Mouse (Mus musculus) embryo, embryonic 11 days (tissue): ENCODE measurements at regions not wholly inside any gene's neighbourhood (a gene's known extent, or its start where the extent isn't known, plus 50 kb on each side); places are given as distances from the start of the nearest gene placed in this dataset.
A peak's percentile ranks its signal among the peaks of the same experiment; 100 is the strongest.

ENCODE experiments used
- DNase-seq: peaks from one replicate; pipeline ENCODE4 v3.0.0-alpha.2; 2015

DNA sequence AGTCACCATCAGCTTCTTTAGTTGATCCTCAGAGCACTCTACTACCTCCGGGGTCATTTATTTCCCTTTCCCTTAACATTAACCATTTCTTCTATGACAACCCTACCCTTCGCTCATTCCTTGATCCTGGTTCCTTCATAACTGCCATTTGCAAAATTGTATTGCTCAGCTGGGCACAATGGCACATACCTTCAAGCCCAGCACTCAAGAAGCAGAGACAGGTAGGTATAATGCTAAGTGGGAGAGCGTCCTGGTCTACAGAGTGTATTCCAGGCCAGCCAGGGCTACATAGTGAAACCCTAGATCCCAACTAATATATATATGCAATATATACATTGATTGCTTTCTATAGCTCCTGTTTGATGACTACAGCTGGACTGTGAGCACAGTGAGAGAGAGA lies 189.5 kb upstream of the Klf3 start:
- DNase-seq = no peak

DNA sequence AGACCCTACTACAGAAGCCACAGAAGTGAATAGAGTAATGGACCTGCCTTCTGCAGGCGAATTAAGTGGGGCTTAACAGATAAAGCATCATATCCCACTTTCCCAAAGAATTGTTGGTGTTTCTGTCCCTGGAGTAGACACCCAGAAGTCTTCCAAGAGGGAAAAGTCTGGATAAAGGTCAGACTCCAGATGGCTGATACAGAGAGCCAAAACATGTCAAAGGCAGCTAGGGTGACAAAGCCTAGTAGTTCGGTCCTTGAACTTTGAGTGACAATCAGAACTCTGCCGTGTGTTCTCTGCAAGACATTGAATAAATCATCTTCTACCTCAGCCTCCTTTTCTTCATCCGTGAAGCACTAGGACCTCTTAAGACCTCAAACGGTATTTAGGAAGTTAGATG lies 185.1 kb upstream of the Klf3 start:
- no peak for DNase-seq

DNA sequence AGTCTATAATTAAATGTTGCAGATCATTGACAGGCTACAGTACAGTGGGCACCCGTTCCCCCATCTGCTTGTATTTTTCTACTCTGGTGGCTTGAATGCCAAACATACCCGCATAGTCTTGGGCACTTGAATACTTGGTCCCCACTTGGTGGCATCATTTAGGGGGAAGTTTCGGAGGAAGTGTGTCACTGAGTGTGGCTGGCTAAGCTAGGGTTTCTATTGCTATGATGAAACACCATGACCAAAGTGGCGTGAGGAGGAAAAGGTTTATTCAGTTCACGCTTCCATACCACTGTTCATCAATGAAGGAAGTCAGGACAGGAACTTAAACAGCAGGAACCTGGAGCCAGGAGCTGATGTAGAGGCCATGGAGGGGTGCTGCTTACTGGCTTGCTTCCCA lies 183.4 kb upstream of the Klf3 start:
- no peak for DNase-seq

DNA sequence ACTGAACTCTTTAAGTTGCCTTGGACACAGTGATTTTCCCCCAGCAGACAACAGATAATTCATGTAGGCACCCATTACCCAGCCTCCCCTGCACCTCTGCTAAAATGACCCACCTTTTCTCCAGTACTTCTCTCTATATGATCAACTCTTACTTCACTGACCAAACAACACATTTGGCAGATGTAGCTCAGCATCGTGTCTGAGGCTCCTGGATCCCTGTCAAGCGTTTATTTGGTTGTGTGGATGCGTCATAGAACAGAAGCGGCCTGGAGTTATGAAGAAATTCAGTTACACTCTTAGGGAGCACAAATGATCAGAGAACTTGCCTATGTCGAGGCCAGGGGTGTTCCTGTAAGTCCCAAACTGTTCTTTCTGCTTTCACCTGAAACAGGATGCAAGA lies 182.5 kb upstream of the Klf3 start:
- no peak for DNase-seq

DNA sequence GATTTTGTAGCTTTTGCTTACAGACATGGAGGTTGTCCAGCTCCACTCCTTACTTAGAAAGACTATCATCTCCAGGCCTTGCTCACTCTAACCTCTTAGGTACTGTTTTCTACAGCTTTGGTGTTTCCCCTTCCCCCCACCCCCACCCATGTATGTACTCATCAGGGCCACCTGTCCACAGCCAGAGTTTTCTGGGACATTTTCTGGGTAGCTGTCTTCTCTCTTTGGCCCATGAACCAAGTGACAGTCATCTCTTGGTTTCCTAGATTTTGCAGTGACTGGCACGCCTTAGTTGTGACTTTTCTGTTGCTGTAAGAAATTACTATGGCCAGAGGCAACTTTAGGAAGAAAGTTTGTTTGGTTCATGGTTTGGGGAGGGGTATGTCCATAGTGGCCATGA lies 181.8 kb upstream of the Klf3 start:
- DNase-seq = no peak

DNA sequence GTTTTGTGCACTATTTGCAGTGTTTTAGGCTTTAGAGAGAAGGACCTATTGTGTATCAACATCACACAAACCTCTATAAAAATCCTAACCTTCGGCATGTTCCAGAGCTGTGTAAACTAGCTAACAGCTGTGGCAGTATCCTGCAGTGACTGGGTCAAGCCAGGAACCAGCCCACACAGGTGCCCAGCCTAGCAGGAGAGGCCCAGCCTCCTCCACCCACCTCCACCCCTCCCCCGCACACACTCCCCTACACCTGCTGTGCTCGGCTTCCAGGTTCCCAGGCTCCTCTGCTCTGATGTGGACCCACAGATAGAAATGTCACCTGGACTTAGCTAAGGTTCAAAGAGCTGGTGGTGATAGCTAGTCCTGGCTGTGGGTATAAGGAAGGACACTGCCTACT lies 179.5 kb upstream of the Klf3 start:
- DNase-seq = no peak

DNA sequence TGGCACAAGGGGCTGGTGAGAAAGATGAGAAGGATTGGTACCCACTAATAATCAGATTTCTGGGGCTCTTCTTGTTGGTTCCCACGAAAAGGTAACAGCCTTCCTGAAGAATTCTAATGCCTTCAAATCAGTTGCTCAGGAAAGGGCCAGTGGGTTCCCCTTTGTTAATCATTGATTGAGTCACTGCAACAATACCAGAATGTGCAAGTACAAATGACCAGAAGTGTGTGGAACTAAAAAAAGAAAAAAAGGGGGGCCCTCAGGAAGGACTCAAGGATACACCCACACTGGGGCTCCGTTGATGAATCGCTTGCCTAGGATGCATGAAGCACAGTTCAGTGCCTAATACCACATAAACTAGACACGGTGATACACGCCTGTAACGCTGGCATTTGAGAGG lies 179.0 kb upstream of the Klf3 start:
- DNase-seq = no peak

DNA sequence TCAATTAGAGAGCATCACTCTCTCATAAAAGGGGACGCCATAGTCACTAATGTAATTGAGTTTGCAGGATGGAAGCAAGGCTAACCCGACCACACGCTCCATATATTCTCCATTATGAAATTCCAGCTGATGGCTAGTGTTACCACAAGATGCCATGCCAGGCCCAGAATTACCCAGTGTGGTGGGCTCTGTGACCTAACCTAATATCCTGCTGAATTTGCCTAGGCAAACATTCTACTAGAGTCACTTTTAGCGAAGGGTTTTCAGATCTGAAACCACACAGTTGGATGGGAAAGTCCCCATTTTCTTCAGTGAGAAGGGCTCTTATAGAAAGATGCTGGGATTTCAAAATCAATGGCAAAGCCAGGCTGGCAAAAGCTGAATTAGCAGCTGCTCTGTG lies 177.8 kb upstream of the Klf3 start:
- DNase-seq = no peak

DNA sequence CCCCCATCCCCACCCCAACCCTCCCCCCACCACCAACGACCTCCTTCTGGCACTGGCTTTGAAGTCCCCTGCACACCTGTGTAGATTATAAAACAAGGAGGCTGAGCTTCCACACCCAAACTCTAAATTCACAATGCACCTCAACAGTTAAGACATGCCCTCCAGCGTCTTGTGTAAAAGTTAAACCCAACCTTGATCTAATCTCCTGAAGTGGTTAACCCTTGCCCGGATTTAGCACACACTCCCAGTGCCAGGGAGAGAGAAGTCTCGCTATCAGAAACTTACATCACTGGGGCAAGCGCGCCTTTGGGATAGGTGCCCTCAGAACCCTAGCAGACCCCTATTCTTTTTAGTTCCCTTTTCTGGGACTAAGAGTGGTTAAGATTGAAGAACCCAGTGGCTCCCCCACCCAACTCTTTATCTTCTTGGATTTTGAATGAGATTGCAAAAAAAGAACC lies 177.3 kb upstream of the Klf3 start:
- DNase-seq = no peak

DNA sequence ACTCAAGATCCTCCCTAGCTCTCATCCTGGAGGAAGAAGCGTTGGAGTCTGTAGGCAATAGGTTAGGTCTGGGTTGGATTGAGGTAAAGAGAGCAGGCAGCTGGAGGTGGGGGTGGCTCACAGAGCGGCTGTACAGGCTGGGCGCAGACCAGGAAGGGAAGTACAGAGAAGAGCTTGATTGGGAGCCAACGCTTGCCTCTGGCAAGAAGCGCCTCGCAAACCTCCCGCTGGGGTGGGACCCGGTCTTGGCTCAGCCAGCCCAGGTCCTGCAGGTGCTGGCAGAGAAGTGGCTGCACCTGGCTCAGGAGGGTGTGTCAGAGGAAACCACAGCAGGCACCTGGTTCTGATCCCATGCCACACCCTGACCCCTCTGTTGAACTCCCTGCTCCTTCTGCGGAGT lies 176.8 kb upstream of the Klf3 start:
- DNase-seq = no peak

DNA sequence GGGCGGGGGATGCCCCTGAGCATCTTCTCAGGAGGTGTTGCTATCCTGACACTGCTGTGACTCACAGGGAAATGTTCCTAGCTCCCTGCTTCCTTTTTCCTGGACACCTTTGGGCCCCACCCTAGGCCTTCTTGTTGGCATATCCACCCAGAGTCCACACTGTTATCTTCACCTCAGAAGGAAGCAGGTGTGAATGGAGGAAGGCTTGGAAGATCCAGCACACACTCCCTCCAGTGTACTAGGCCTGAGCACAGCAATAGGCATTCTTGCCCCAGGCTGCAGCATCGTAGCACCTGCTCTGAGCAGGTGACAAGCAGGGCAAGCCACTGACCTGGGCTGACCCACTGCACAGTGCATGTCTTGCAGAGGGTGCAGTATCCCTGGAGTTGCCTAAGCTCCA lies 172.6 kb upstream of the Klf3 start:
- DNase-seq = no peak

DNA sequence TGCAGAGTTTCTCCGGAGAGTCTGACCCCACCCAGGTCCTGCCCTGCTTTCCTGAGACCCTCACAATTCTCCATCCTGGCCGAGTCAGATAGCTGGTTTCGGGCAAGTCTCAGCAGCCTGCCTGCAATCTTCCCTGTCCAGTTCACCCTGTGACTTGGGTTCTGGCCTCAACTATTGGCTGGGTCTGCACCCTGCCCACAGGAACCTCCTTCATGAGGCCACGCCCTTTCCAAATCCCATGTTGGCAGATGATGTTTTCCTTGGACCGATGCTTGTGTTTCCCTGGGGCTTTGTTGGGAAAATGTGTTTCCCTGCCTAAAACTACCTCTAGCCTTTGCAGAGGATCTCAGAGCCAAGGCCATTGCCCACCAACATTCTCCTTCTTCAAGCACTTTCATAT lies 171.0 kb upstream of the Klf3 start:
- no peak for DNase-seq

DNA sequence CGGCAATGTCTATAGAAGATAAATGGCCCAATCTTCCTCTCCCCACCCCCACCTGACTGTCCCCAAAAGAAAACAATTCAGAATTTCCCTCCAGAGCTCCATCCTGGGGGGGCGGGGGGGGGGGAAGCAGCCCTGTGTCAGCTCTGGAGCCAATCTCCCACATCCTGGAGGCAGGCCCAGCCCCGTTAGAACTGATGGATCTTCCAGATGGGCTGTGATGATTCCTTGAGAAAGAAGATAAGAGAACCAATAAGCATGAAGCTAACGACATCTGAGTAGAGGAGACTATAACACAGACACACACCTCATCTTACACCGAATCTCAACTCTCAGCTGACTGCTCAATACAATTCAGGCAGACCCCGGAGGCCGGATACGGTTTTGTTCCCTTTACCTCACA lies 169.2 kb upstream of the Klf3 start:
- no peak for DNase-seq

DNA sequence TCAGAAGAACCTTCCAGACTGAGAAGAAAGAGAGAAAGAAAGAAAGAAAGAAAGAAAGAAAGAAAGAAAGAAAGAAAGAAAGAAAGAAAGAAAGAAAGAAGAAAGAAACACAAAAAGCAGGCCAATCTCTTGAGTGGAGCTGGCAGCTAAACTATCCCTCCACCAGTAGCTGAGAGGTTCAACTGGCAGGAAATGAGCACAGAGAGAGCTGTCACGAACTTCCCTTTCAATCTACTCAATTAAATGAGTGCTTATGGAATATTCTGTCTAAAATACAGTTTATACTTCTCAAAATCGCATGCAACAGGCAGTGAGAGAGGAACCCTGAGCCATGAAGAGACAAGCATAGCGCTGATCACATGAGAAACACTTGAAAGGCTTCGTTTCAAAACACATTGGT lies 168.5 kb upstream of the Klf3 start:
- DNase-seq = no peak

DNA sequence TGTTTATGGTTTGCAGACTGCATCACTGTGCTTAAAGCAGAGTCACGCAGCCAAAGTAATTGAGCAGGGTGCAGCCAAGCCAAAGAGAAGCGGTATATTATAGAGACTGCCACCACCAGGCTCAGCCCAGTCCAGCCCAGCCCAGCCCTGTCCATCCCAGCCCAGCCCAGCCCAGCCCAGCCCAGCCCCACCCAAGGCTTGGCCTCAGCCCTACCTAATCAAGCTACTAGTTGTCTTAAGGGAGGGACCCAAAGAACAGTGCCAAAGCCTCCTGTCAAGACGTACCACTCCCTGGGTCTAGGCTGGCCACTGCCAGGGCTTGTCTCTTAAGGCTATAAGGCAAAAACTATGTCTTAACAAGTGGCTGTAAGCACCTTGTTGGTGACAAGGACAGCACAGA lies 166.9 kb upstream of the Klf3 start:
- no peak for DNase-seq

DNA sequence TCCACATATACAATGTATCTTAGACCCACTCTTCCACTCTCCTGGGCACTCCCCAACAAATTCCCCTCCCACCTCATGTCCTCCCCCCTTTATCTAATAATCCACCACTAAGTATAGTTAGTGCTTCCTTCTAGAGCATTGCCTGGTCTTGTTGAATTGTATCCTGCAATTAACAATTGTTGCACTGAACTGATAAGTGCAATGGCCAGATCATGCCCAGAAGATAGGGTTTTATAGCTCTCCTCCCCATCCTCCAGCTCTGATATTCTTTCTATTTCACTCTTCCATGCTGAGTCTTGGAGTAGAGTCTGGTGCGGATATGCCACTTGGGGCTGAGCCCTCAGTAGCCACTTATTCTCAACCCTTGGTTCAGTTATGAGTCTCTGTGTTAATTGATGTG lies 159.6 kb upstream of the Klf3 start:
- DNase-seq = no peak

DNA sequence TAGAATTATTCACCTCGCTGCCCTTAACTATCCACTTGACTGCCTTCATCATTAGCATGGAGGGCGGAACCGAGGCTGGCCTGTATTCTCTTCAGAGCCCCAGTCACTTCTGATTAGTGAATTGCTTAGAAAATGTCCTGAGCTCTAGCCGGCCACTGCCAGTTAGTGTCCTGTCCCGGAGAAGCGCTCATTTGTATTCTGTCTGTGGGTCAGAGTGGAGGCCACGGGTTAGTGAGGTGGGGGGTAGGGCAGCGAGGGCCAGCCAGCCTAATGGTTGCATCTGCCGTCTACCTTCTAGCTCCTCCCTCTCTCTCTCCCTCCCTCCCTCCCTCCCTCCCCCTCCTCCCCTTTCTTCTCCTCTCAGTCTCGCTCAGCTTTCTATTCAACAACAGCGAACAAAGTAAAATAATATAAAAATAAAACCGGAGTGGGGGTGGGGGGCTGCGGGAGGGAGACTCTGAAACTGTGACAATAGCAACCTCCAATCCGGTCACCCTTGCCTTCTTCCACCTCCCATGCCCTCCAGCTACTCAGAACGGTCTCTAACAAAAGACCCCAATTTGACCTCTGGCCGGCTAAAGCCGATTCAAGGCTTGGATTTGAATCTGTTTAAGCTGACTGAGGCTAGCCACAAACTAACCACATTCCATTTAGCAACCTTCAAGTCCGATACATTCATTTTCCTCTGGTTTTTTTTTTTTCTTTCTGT lies 155.6 kb upstream of the Klf3 start:
- peak; percentile 87 for DNase-seq

DNA sequence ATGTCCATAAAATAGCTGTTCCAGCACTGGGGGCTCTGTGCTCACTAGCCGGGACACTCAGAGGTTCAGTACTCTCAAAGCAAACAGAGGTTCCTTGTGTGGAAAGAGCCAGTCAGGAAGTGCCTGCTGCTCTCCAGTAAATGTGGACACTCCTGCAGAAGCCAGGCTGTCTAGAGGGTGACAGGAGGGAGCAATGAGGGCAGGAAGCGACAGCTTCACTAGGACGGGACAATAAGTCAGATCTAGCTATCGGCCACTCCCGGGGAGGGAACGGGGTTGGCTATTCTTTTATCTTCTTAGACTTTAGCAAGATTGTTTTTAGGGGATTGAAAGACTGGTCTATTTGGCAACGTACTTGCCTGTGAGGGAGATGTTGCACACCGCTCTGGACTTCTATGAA lies 154.7 kb upstream of the Klf3 start:
- DNase-seq = peak; percentile 60

DNA sequence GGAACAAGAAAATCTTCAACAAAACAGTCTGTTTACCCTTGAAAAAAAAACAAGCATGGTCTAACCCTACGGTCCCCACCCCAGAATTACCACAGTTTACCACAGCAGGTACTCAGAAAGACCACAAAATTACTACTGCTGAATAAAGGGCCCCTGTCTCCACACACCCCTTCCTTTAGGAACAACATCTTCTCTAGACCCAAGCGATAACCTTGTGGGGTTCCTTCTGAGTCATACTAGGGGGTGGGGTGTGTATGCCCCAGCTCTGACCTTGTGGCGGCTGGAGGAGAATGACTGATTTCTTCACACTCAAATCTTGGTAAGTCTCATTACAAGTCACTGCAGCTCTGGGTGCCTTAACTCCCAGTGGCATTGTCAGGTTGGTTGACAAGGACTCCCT lies 151.8 kb upstream of the Klf3 start:
- no peak for DNase-seq

DNA sequence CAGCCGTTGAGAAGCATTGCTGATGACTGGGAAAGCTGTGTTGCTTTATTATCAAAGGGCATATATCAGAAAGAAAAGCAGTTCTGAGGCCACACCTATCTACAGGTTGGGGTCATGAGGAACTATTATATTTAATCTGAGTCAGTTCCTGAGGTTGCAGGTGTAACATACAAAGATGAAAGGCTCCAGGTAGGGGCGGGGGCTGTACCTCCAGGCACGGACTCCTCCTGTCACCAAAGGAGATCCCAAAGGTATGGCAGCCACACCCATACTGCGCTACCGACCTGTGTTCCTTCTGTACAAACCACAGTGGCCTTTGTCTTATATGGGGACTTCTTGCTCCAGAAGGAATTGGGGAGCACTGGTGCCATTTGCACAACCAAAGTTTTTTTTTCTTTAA lies 149.4 kb upstream of the Klf3 start:
- DNase-seq = no peak

DNA sequence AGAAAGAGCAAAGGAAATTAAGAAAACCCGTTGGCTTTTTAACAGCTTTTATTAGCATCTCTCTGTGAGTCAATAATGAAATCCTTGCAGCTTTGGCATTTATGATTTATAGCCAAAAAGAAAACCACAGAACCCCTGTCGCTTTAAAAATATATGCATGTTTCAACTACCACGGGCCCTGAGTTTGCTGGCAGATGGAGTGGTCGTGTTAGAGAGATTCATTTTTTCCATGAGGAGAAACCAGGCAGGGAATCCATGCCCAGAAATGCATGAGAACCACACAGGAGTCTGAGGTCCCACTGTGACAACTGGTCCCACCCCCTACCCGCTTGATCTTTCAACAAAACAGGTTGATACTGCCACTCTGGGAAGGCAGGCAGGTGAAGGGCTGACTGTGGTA lies 147.9 kb upstream of the Klf3 start:
- DNase-seq = no peak

DNA sequence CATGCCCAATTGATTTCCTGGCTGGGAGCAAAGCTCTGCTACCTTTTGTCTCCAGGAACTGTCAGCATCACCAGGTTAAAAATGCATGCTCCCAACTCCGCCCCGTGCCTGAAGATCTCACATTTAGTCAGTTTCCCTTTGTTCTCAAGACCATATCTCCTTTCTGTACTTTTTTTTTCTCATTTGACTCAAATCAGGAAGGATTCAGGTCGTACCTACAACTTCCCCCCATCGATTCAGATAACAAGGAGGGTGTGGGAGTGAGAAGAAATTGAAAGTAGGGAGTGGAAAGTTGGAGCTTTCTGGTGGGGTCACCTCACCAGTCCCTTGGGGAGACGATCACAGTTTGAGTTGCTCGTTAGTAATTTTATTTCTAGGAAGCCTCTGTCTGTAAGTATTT lies 141.2 kb upstream of the Klf3 start:
- no peak for DNase-seq

DNA sequence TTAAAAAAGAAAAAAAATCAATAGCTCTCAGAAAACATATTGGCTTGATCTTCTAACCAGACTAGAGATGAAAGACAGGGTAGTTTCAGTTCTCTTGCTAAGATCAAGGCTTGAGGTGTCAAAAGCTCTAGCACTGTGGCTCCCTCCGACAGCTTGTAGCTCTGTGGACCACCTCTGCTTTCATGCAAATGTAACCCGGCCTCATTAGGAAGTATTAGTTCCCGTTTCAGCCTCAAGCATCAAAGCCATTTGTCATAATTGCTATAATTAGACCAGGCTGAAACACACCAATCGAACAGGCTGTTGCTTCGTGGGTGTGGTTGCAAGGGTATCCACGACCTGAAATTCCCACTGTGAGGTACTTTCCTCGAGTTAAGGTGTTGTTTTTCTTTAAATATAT lies 140.7 kb upstream of the Klf3 start:
- no peak for DNase-seq

DNA sequence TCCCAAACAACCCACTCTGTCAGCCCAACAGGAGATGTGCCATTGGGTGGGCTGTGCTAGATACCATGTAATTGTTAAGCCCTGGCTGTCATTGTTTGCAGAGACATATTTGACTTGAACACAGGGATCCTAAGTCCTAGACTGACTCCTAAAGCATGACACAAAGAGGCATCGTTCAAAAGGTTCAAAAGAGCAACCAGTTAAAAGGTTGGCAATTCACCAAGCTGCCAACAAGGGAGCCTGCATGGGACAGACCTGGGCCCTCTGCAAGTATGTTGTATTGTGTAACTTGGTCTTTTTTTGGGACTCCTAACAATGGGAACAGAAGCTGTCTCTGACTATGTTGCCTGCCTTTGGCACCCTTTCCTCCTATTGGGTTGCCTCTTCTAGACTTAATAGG lies 139.4 kb upstream of the Klf3 start:
- DNase-seq = no peak

DNA sequence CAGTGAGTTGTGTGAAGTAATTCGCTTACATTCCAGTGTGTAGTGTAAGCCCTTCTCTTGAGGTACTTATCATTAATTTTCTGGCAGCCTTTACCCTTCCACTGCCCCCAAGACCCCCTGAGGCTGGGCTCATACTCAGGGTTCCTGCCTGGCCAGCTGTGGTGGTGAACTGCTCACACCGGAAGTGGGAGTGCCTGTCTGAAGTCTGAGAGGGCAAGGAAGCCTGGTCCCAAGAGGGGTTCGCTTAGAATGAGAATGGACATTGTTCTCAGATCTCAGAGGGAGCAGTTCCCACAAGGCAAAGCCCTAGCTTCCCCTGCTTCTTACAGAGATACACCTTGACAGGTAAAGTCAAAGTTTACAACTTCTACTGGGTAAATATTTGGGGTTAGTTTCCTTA lies 138.1 kb upstream of the Klf3 start:
- DNase-seq = no peak

DNA sequence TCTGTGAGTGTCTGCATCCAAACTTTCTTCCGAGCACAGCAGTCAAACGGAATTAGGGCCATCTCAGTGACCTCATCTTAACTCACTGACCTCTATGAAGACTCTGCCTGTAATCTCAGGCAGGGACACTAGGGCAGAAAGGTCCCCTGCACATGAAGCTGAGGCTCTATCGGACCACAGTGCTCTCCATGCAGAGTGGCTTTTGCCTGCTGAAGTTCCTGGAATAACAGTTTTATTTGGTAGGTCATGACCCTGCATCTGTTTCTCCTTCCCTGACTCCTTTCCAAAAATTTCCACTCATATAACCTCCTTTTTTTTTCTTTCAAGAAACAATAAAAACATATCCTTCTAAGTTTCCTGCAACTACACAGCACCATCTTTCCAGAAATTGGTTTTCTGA lies 136.9 kb upstream of the Klf3 start:
- DNase-seq = no peak
